Mouse (Mus musculus): Measurements from ENCODE around the gene Mrpl10. TPM values are rescaled to one million over a fixed set of nuclear protein-coding genes. Genes with fewer than 3 reads are reported as not detected.
A peak's percentile ranks its signal among the peaks of the same experiment; 100 is the strongest.

Mrpl10 gene
- polyA plus RNA-seq, 1 experiment from 2014 or later = 59.4 TPM

DNA sequence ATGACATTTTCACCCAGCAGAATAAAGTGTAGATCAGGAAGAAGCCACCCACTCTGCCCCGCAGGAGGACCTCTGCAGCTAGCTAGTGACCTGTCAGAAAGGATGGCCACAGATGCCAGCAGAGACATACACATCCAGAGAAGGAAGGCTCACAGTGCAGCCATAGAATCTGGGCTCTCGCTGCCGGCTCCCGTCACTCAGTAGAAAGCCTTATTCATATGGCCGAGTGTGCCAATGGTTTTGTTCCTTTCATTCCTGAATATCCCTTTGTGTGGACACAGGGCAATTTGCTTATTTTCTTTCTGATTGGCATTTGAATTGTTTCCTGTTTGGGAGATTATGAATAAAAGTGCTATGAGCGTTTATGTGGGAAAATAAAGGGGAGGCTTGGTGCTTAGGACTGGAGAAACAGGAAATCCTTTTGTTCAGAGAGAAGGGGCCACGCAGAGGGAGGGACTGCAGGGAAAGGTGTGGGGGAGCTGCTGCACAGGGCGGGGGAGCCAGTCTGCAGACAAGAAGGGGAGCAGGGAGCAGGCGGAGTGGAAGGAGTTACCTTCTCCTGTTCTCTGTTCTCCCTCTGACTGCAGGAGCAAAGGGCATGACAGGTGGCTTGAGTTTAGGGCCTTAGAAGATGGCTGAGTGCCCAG lies 22.0 kb downstream of the Mrpl10 start:
- Histone ChIP-seq H3K9me3 (no peaks in the 10 kb centered on the region), H3K4me3 (no peak overlapping the region), H3K27me3 (no peaks in the 10 kb centered on the region), H3K4me1 (replicated peaks) (no peaks in the 10 kb centered on the region), H3K9ac (no peak overlapping the region; the same call in 1 of the 2 replicates), H3K4me2 (no peak overlapping the region), H3K27ac (peak overlapping the region; percentile 25; the same call in 1 of the 2 replicates), H3K36me3 (peaks cover 72% of the 10 kb centered on the region)
- 49% methylated on average over 9 of the region's 9 CpGs for WGBS
- ATAC-seq (ENCODE audit: low FRiP score) = no peak

DNA sequence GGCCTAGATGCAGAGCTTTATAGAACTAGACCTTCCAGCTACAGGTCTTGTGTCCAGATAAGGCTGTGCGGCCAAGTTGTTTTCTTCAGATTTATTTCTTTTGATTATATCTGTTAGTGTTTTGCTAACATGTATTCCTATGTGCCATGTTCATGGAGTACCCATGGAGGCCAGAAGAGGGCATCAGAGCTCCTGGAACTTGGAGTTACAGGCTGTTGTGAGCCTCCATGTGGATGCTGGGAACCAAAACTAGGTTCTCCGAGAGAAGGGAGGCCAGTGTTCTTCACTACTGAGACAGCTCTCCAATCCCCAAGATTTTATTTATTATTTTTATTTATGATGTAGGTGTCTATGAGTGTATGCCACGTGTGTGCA lies 22.5 kb downstream of the Mrpl10 start:
- Histone ChIP-seq H3K27ac (peak overlapping the region; percentile 25; the same call in 1 of the 2 replicates), H3K36me3 (peaks cover 72% of the 10 kb centered on the region), H3K4me2 (no peak overlapping the region), H3K9me3 (no peaks in the 10 kb centered on the region), H3K27me3 (no peaks in the 10 kb centered on the region), H3K9ac (no peak overlapping the region), H3K4me1 (replicated peaks) (no peaks in the 10 kb centered on the region), H3K4me3 (no peak overlapping the region)
- WGBS = 94% methylated on average over 3 of the region's 3 CpGs
- ATAC-seq (ENCODE audit: low FRiP score) = no peak

DNA sequence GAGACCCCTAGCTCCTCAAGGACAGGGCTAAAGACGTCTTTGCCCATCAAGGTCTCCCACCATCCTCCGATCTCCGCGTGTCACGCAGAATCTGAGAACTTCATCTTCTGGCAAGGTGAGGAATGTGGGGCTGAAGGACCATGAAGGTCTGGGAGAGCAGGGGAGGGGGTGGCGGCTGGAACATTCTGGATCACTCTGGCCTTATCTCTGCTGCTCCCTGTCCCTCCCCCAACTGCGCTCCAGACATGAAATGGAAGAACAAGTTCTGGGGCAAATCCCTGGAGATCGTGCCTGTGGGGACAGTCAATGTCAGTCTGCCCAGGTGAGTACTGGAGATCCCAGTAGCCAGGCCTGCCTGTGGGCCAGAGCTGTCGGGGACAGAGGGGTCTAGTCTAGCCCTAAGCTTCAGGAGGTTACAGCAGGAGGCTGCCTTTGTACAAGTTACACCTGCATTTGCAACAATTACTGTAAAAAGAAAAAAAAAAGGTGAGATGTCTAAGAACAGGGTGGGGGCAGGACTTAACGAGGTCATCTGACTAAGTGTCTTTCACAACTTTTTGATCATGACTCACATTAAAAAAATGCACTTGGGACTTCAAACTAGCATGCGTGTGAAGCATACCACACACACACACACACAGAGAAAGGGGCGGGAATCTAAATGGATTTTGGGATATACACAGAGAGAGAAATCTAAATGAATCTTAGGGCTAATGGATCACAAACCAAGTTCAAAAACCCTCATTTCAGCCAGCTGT lies 24.4 kb downstream of the Mrpl10 start:
- Histone ChIP-seq H3K27ac (no peak overlapping the region), H3K36me3 (peaks cover 53% of the 10 kb centered on the region), H3K4me1 (replicated peaks) (no peaks in the 10 kb centered on the region), H3K9ac (no peak overlapping the region), H3K4me2 (no peak overlapping the region), H3K27me3 (no peaks in the 10 kb centered on the region), H3K4me3 (no peak overlapping the region), H3K9me3 (no peaks in the 10 kb centered on the region)
- WGBS = 89% methylated on average over 12 of the region's 12 CpGs
- ATAC-seq (ENCODE audit: low FRiP score) = no peak

DNA sequence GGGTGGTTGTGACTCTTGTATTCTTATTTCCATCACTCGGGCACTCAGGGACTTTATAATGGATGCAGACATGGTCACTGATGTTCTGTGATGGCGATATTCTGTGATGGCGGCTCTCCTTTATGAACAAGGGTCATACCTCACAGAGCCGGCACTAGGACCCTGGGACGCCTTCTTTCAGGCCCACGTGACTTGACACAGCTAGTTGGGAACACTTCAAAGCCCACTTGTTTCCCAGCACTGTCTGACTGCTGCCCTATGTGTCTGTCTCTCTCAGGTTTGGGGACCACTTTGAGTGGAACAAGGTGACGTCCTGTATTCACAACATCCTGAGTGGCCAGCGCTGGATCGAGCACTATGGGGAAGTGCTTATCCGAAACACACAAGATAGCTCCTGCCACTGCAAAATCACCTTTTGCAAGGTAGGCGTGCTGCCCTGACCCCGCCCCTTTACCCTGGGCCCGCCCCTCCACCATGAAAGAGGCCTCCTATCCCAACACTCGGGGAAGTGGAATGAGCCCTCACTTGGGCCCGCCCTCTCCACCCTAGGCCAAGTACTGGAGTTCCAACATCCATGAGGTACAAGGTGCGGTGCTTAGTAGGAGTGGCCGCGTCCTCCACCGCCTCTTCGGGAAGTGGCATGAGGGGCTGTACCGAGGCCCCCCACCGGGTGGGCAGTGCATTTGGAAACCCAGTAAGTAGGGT lies 25.4 kb downstream of the Mrpl10 start:
- Histone ChIP-seq H3K9ac (no peak overlapping the region), H3K27me3 (no peaks in the 10 kb centered on the region), H3K4me1 (replicated peaks) (no peaks in the 10 kb centered on the region), H3K36me3 (peaks cover 43% of the 10 kb centered on the region), H3K4me2 (no peak overlapping the region), H3K9me3 (no peaks in the 10 kb centered on the region), H3K4me3 (no peak overlapping the region), H3K27ac (no peak overlapping the region)
- no peak for ATAC-seq (ENCODE audit: low FRiP score)
- 47% methylated on average over 22 of the region's 22 CpGs for WGBS

DNA sequence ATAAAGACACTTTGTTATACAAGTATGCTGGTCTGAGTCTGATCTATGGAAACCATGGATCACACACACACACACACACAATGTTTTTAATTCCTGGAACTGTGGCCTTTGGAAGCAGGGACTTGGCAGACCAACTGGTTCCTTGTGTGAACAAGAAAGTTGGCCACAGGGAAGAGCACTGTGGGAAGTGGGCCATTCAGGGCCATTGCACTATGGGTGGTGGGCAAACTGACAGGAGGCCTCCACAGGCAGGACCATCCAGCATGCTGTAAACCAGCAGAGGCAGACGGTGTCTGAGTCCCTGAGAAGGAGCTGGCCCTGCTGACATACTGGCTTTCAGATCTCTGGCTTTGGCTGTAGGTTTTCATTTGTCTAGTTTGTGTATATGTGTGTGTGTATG lies 28.0 kb downstream of the Mrpl10 start:
- no peak for ATAC-seq (ENCODE audit: low FRiP score)
- Histone ChIP-seq H3K9me3 (no peaks in the 10 kb centered on the region), H3K4me1 (replicated peaks) (no peaks in the 10 kb centered on the region), H3K9ac (no peak overlapping the region), H3K4me2 (no peak overlapping the region), H3K36me3 (peaks cover 35% of the 10 kb centered on the region), H3K27me3 (no peaks in the 10 kb centered on the region), H3K4me3 (no peak overlapping the region), H3K27ac (no peak overlapping the region)
- 77% methylated on average over 1 of the region's 1 CpGs for WGBS

DNA sequence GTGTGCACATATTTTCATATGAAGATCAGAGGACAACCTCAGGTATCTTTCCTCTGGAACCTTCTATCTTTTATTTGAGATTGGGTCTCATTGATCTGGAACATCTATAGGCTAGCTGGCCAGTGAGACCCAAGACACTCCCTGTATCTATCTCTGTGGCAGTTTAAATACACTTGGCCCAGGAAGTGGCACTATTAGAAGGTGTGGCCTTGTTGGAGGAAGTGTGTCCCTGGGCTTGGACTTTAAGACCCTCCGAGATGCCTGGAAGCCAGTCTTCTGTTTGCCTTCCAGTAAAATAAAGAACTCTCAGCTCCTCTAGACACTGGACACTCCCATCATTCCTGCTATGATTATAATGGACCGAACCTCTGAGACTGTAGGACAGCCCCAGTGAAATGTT lies 28.4 kb downstream of the Mrpl10 start:
- Histone ChIP-seq H3K36me3 (peaks cover 35% of the 10 kb centered on the region), H3K4me2 (no peak overlapping the region), H3K27me3 (no peaks in the 10 kb centered on the region), H3K4me3 (no peak overlapping the region), H3K9ac (no peak overlapping the region), H3K9me3 (no peaks in the 10 kb centered on the region), H3K27ac (no peak overlapping the region), H3K4me1 (replicated peaks) (no peaks in the 10 kb centered on the region)
- ATAC-seq (ENCODE audit: low FRiP score) = no peak
- 80% methylated on average over 2 of the region's 2 CpGs for WGBS

DNA sequence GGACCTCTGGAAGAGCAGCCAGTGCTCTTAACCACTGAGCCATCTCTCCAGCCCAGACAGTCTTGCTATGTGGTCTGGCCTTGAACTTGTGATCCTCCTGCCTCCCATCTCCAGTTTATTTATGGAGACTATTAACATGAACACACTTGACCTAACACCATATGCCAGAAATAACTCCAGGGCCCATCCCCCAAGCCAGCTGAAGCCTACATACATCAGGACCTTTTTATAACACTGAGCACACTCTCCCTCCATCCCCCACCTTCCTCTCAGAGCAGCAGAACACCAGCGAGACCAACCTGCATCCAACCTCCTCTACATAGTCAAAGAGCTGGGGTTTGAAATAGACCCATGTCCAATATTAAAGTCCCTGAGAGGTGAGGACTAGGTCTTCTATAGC lies 29.8 kb downstream of the Mrpl10 start:
- no peaks in the 10 kb centered on the region for H3K27me3 ChIP-seq
- WGBS = 67% methylated on average over 1 of the region's 1 CpGs
- H3K9ac ChIP-seq = no peak overlapping the region
- H3K36me3 ChIP-seq = peaks cover 27% of the 10 kb centered on the region
- no peak overlapping the region for H3K4me2 ChIP-seq
- no peaks in the 10 kb centered on the region for H3K4me1 ChIP-seq (replicated peaks)
- no peaks in the 10 kb centered on the region for H3K9me3 ChIP-seq
- no peak overlapping the region for H3K4me3 ChIP-seq
- ATAC-seq (ENCODE audit: low FRiP score) = no peak
- H3K27ac ChIP-seq = no peak overlapping the region

DNA sequence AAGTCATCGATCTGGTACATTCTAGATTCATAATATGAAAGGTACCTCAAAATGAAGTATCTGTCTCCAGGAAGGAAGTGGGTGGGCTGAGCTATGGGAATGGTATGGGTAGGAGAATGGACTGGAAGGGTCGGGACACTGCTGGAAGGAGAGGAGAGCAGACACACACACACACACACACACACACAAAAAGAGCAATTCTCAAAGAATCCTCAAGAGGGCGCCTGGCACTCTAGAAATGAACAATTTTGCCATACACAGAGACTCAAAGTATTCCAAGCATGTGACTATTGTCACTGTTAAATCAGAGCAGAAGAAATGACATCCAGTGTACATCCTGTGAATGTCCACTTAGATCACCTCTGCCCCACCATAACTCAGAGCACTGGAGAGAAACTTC lies 31.2 kb downstream of the Mrpl10 start:
- 29% methylated on average over 3 of the region's 3 CpGs for WGBS
- no peak overlapping the region for H3K27ac ChIP-seq
- ATAC-seq (ENCODE audit: low FRiP score) = 0 out of 2 replicates have a peak, but pooled peaks have one; percentile 39
- H3K4me3 ChIP-seq = no peak overlapping the region
- no peaks in the 10 kb centered on the region for H3K27me3 ChIP-seq
- no peak overlapping the region for H3K9ac ChIP-seq
- peaks cover 13% of the 10 kb centered on the region for H3K36me3 ChIP-seq
- H3K4me1 ChIP-seq (replicated peaks) = no peaks in the 10 kb centered on the region
- no peak overlapping the region for H3K4me2 ChIP-seq
- H3K9me3 ChIP-seq = no peaks in the 10 kb centered on the region

DNA sequence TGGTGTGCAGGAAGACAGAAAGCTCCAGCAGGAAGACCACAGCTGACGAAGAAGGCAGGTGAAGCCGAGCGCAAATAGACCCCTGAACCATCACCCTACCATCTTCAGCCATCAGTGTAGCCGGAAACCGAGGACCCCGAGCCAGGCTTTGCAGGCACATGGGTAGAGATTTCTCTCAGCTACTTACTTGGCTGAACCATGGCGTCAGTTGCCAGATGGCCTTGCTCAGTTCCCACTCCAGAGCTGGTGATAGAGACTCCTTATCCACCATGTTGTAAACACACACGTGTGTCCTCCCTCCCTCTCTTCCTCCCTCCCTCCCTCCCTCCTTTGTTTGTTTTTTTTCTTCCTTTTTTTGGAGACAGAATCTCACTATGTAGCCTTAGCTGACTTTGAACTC lies 32.9 kb downstream of the Mrpl10 start:
- Histone ChIP-seq H3K27me3 (no peaks in the 10 kb centered on the region), H3K4me2 (no peak overlapping the region), H3K9me3 (no peaks in the 10 kb centered on the region), H3K4me3 (no peak overlapping the region), H3K4me1 (replicated peaks) (no peaks in the 10 kb centered on the region), H3K27ac (no peak overlapping the region), H3K9ac (no peak overlapping the region), H3K36me3 (no peaks in the 10 kb centered on the region)
- ATAC-seq (ENCODE audit: low FRiP score) = no peak
- 77% methylated on average over 8 of the region's 8 CpGs for WGBS

DNA sequence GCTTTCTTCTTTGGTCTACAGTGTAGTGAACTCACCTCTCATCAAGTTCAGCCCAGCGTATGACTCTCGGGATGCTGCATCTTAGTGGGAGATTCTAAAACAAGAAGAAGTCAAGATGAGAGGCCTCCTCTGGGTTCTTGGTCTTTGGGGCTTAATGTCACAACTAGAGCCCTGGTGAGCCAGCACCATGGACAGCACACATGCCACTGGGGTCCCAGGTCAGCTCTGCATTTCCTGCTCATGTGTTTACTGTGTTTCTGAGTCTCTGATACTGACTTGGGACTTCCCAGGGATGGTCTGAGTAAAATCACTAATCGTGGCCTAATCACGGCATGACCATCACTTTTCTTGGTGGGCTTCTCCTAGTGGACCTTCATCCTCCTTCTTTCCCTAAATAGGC lies 37.4 kb downstream of the Mrpl10 start:
- WGBS = 67% methylated on average over 4 of the region's 4 CpGs
- Histone ChIP-seq H3K36me3 (no peaks in the 10 kb centered on the region), H3K9ac (no peak overlapping the region), H3K4me1 (replicated peaks) (peaks cover 7% of the 10 kb centered on the region; the same call in 1 of the 2 replicates), H3K27ac (no peak overlapping the region), H3K4me2 (no peak overlapping the region), H3K4me3 (no peak overlapping the region), H3K27me3 (no peaks in the 10 kb centered on the region), H3K9me3 (0 out of 2 replicates have a peak, but pooled peaks cover 3% of the 10 kb centered on the region)
- ATAC-seq (ENCODE audit: low FRiP score) = no peak

DNA sequence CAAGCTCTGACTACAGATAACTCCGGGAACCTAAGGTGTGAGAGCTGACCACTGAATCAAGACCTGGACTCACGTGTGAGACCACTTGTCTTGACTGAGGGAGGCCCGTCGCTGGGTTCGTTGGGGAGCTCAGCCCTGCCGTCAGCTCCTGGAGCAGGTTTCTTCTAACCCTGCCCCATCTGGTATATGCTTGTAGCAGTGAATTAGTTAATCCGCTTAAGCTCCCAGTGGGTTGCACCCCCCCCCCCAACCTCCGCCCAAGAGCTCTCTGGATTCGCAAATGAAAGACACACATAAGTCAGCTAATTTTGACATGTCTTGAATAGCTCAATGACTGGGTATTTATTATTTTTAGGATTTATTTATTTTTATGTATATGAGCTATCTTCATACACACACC lies 38.9 kb downstream of the Mrpl10 start:
- no peak overlapping the region for H3K27ac ChIP-seq
- ATAC-seq (ENCODE audit: low FRiP score) = no peak

DNA sequence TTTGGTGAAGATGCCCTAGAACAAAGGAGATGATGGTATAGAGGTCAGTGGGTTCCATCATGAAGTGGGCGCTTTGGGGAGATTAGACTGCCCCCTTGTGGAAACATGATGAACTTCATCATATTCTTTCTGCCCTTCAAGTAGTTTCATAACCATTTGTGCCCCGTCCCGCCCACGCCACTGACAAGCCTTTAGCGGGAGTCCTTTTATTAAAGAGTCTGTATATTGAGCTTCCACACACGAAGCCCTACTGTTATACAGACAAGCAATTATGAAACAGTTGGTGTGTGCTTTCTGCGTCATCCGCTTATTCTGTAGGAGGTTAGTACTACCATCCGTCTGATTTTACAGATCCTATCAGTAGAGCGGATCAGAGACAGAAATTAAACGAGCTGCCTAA lies 41.6 kb downstream of the Mrpl10 start:
- WGBS = 47% methylated on average over 11 of the region's 11 CpGs
- Histone ChIP-seq H3K4me3 (no peak overlapping the region), H3K27me3 (no peaks in the 10 kb centered on the region), H3K9me3 (0 out of 2 replicates have a peak, but pooled peaks cover 3% of the 10 kb centered on the region), H3K27ac (no peak overlapping the region), H3K36me3 (no peaks in the 10 kb centered on the region), H3K4me2 (no peak overlapping the region), H3K4me1 (replicated peaks) (peaks cover 12% of the 10 kb centered on the region; the same call in 1 of the 2 replicates), H3K9ac (peak overlapping the region; percentile 9; the same call in 1 of the 2 replicates)
- no peak for ATAC-seq (ENCODE audit: low FRiP score)

More for the DNA sequence above, 38.9 kb downstream of the Mrpl10 start:
- Histone ChIP-seq H3K4me3 (no peak overlapping the region), H3K4me1 (replicated peaks) (peaks cover 12% of the 10 kb centered on the region; the same call in 1 of the 2 replicates), H3K4me2 (no peak overlapping the region), H3K36me3 (no peaks in the 10 kb centered on the region), H3K9ac (no peak overlapping the region), H3K9me3 (0 out of 2 replicates have a peak, but pooled peaks cover 3% of the 10 kb centered on the region), H3K27me3 (no peaks in the 10 kb centered on the region)
- 43% methylated on average over 9 of the region's 9 CpGs for WGBS

Data from hindbrain, embryonic 13.5 days (tissue).